24 mouse cellular contexts compared by ENCODE assay signal in the genomic region with DNA sequence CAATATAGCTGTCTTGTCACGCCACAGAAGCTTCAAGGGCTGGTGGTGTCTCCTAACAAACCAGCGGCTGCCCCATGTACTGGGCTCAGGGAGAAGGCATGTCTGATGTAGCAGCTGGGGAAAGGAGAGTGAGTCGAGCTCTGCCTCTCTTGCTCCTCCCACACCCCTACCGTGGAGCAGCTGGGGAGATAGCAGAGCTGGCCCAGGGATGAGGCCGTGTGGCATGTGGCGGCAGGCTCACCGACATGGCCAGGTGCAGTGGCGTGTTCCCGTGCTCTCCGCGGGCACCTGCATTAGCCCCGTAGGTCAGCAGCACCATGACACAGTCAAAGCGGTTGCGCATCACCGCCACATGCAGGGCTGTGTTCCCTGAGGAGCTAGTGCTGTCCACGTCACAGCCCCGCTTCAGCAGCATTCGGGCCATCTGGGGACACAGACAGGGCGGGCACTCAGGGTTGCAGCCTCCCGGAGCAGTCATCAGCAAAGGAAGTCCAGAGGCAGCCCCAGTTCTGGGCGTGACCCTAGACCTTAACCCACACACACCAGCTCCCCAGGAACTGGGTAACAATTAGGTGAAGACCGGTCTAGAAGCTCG. TPM values are rescaled to one million over a fixed set of nuclear protein-coding genes. Genes with fewer than 3 reads are reported as not detected.
DNase-seq lines count a peak whose midpoint lies in the region; ATAC-seq and TF ChIP-seq lines count a peak whose summit lies in the region.
"Had no signal": no experiment of that assay in that cellular context is flagged by ENCODE, and none has a peak within 500 bp of the region (broad histone marks: within the 10 kb centered on the region; RNA-seq: fewer than 3 reads in every experiment).

No protein-coding gene starts in this region.

- peak; percentile 47; the same call in 1 of the 2 replicates for ATAC-seq in limb, embryonic 14.5 days (ENCODE audit: low FRiP score, low read depth)
- ATAC-seq: forebrain, embryonic 16.5 days; intestine, embryonic 15.5 days; Patski had no signal

- H3K27ac ChIP-seq in limb, embryonic 14.5 days (replicated peaks; ENCODE audit: low read depth, low read length): no peak overlapping the region
- H3K27ac ChIP-seq in limb, embryonic 10.5 days: no peak overlapping the region
- no peak overlapping the region for H3K27ac ChIP-seq in ES-Bruce4 (ENCODE audit: insufficient read depth, low read length)
- H3K27ac ChIP-seq: embryonic facial prominence, embryonic 12.5 days; forebrain, embryonic 12.5 days; gastrocnemius, adult 2 months; hindbrain, embryonic 13.5 days; intestine, embryonic 15.5 days had no signal

- no peaks in the 10 kb centered on the region for H3K27me3 ChIP-seq in limb, embryonic 14.5 days (ENCODE audit: control insufficient read depth, insufficient read depth, low read length)
- H3K27me3 ChIP-seq in limb, embryonic 10.5 days (ENCODE audit: low read depth, poor library complexity, severe bottlenecking): no peaks in the 10 kb centered on the region
- H3K27me3 ChIP-seq in ES-Bruce4 (ENCODE audit: control insufficient read depth, insufficient read depth, low read length, poor library complexity, severe bottlenecking): no peaks in the 10 kb centered on the region
- H3K27me3 ChIP-seq: embryonic facial prominence, embryonic 12.5 days; forebrain, embryonic 12.5 days; heart, embryonic 12.5 days; hindbrain, embryonic 13.5 days; intestine, embryonic 15.5 days; Patski had no signal

- DNase-seq in heart, adult 11 months: peak; percentile 93
- no peak for DNase-seq in heart, postnatal 25 days (ENCODE audit: low spot score)
- DNase-seq in limb, embryonic 14.5 days (ENCODE audit: low spot score): no peak
- no peak for DNase-seq in limb, embryonic 10.5 days (ENCODE audit: low spot score)
- DNase-seq in R1 (ENCODE audit: low read depth, low spot score): peak; percentile 18
- no peak for DNase-seq in left cerebral cortex, postnatal 10 days (ENCODE audit: extremely low spot score in 1 of 2, low spot score in 2 of 2)
- DNase-seq in adrenal gland, postnatal 14 days: no peak
- DNase-seq: adrenal gland, adult 8-10 months; cerebellum, adult 11 months; cerebellum, adult 8-10 months; cerebellum, postnatal 14 days; embryo, embryonic 11 days; gastrocnemius, adult 2 months; gastrocnemius, postnatal 36 days; heart, postnatal 4 days had no signal

- H3K4me2 ChIP-seq in limb, embryonic 14.5 days (replicated peaks; ENCODE audit: low read depth, low read length, severe bottlenecking): no peak overlapping the region
- H3K4me2 ChIP-seq: embryonic facial prominence, embryonic 12.5 days; forebrain, embryonic 12.5 days; heart, embryonic 12.5 days; hindbrain, embryonic 13.5 days; intestine, embryonic 15.5 days had no signal

- no peak for TF ChIP-seq CTCF in ES-Bruce4 (IDR thresholded peaks at IDR 0.05; ENCODE audit: low read depth, low read length)

- H3K9me3 ChIP-seq in limb, embryonic 14.5 days (ENCODE audit: control insufficient read depth, low read length): no peaks in the 10 kb centered on the region
- H3K9me3 ChIP-seq in limb, embryonic 10.5 days (replicated peaks): no peaks in the 10 kb centered on the region
- no peaks in the 10 kb centered on the region for H3K9me3 ChIP-seq in ES-Bruce4 (replicated peaks; ENCODE audit: control insufficient read depth, insufficient read depth, low read length, poor library complexity, severe bottlenecking)
- H3K9me3 ChIP-seq: embryonic facial prominence, embryonic 12.5 days; forebrain, embryonic 12.5 days; heart, embryonic 12.5 days; hindbrain, embryonic 13.5 days; intestine, embryonic 15.5 days had no signal

- intact Hi-C loops in heart, postnatal 25 days (cut with DNase I): no loop called here
- intact Hi-C loops in left cerebral cortex, postnatal 10 days (cut with DNase I): no loop called here

- 69% methylated on average over 21 of the region's 23 CpGs for WGBS in limb, embryonic 14.5 days
- 81% methylated on average over 23 of the region's 23 CpGs for WGBS in limb, embryonic 10.5 days

- H3K4me1 ChIP-seq in limb, embryonic 14.5 days (ENCODE audit: control insufficient read depth, insufficient read depth, low read length): no peaks in the 10 kb centered on the region
- no peaks in the 10 kb centered on the region for H3K4me1 ChIP-seq in limb, embryonic 10.5 days
- H3K4me1 ChIP-seq in ES-Bruce4 (ENCODE audit: control insufficient read depth, insufficient read depth, low read length): no peaks in the 10 kb centered on the region
- H3K4me1 ChIP-seq: embryonic facial prominence, embryonic 12.5 days; forebrain, embryonic 12.5 days; heart, embryonic 12.5 days; intestine, embryonic 15.5 days had no signal

- no peak overlapping the region for H3K4me3 ChIP-seq in limb, embryonic 14.5 days (replicated peaks; ENCODE audit: low read length)
- no peak overlapping the region for H3K4me3 ChIP-seq in limb, embryonic 10.5 days
- H3K4me3 ChIP-seq in ES-Bruce4 (ENCODE audit: low read depth, low read length): peak overlapping the region; percentile 36
- H3K4me3 ChIP-seq: embryonic facial prominence, embryonic 12.5 days; forebrain, embryonic 12.5 days; gastrocnemius, adult 2 months; heart, embryonic 12.5 days; hindbrain, embryonic 13.5 days; intestine, embryonic 15.5 days had no signal

- H3K36me3 ChIP-seq in limb, embryonic 14.5 days (ENCODE audit: control insufficient read depth, insufficient read depth, low read length): peaks cover 9% of the 10 kb centered on the region; the same call in 1 of the 2 replicates
- H3K36me3 ChIP-seq in limb, embryonic 10.5 days: peaks cover 43% of the 10 kb centered on the region
- no peaks in the 10 kb centered on the region for H3K36me3 ChIP-seq in ES-Bruce4 (ENCODE audit: control insufficient read depth, insufficient read depth, low read length, poor library complexity, severe bottlenecking)

- no peak for TF ChIP-seq POLR2A in limb, embryonic 14.5 days (IDR thresholded peaks at IDR 0.05; ENCODE audit: borderline replicate concordance, extremely low read depth, insufficient read depth, insufficient read length)
- no peak for TF ChIP-seq POLR2A in ES-Bruce4 (IDR thresholded peaks at IDR 0.05; ENCODE audit: insufficient read depth, low read length)

- no peak overlapping the region for H3K9ac ChIP-seq in limb, embryonic 14.5 days (ENCODE audit: low read depth, low read length, severe bottlenecking)
- H3K9ac ChIP-seq in ES-Bruce4 (ENCODE audit: low read depth, poor library complexity, severe bottlenecking): no peak overlapping the region
- H3K9ac ChIP-seq: embryonic facial prominence, embryonic 12.5 days; forebrain, embryonic 12.5 days; heart, embryonic 12.5 days; hindbrain, embryonic 13.5 days; intestine, embryonic 15.5 days had no signal

- no peak for TF ChIP-seq EP300 in ES-Bruce4 (IDR thresholded peaks at IDR 0.05; ENCODE audit: insufficient read depth, low read depth, low read length)

RNA-seq across cellular contexts. Expression of a gene that starts 20.8 kb away (rescaled TPM):
- total RNA-seq in heart, postnatal 25 days (2021): 1 to 10 TPM in 1 of 2 experiments, under 1 TPM in 1; 0.78 to 2.4 TPM
- 11.7 TPM in 2 replicates for polyA plus RNA-seq in limb, embryonic 14.5 days (2012; rRNA removed)
- polyA plus RNA-seq in limb, embryonic 14.5 days (2014; fragmentation: Nextera tagmentation; extraction: Ambion mirVana): 8.5 and 10.9 TPM in 2 replicates
- polyA plus RNA-seq in limb, embryonic 10.5 days (2016; fragmentation: Nextera tagmentation; extraction: Ambion mirVana): 2.6 and 3.1 TPM in 2 replicates
- polyA plus RNA-seq in ES-Bruce4 (2011; ENCODE audit: insufficient read depth, insufficient read length, low read depth, missing spikeins): 0.69 and 1.8 TPM in 2 replicates
- 1 to 10 TPM; 7.0 to 9.1 TPM for total RNA-seq in left cerebral cortex, postnatal 10 days (2021)
- 0.30 TPM in 1 of 2 replicates, not detected in the other for total RNA-seq in adrenal gland, postnatal 14 days (2021)
- total RNA-seq: common myeloid progenitor, adult 5-6 weeks had no signal

RNA-seq across cellular contexts. Expression of a gene that starts 22.1 kb away (rescaled TPM):
- total RNA-seq in heart, postnatal 25 days (2021): 1 to 10 TPM; 9.6 to 9.9 TPM
- 21.8 and 27.2 TPM in 2 replicates for polyA plus RNA-seq in limb, embryonic 14.5 days (2012; rRNA removed)
- 12.7 and 14.7 TPM in 2 replicates for polyA plus RNA-seq in limb, embryonic 14.5 days (2014; fragmentation: Nextera tagmentation; extraction: Ambion mirVana)
- polyA plus RNA-seq in limb, embryonic 10.5 days (2016; fragmentation: Nextera tagmentation; extraction: Ambion mirVana): 17.0 and 18.2 TPM in 2 replicates
- 40.2 and 40.6 TPM in 2 replicates for polyA plus RNA-seq in ES-Bruce4 (2011; ENCODE audit: insufficient read depth, insufficient read length, low read depth, missing spikeins)
- total RNA-seq in left cerebral cortex, postnatal 10 days (2021): 10 to 100 TPM; 21.9 to 22.3 TPM
- total RNA-seq in adrenal gland, postnatal 14 days (2021): 22.1 and 26.0 TPM in 2 replicates

RNA-seq across cellular contexts. Expression of a gene that starts 40.3 kb away (rescaled TPM):
- 1 to 10 TPM; 8.1 to 8.3 TPM for total RNA-seq in heart, postnatal 25 days (2021)
- polyA plus RNA-seq in limb, embryonic 14.5 days (2012; rRNA removed): 5.0 and 5.5 TPM in 2 replicates
- polyA plus RNA-seq in limb, embryonic 14.5 days (2014; fragmentation: Nextera tagmentation; extraction: Ambion mirVana): 3.0 and 3.6 TPM in 2 replicates
- polyA plus RNA-seq in limb, embryonic 10.5 days (2016; fragmentation: Nextera tagmentation; extraction: Ambion mirVana): 1.2 and 1.5 TPM in 2 replicates
- 12.3 and 14.5 TPM in 2 replicates for polyA plus RNA-seq in ES-Bruce4 (2011; ENCODE audit: insufficient read depth, insufficient read length, low read depth, missing spikeins)
- total RNA-seq in left cerebral cortex, postnatal 10 days (2021): 1 to 10 TPM; 1.3 to 3.1 TPM
- total RNA-seq in adrenal gland, postnatal 14 days (2021): 6.2 and 7.4 TPM in 2 replicates

RNA-seq across cellular contexts. Expression of a gene that starts 51.6 kb away (rescaled TPM):
- total RNA-seq in heart, postnatal 25 days (2021): under 1 TPM; 0.23 to 0.39 TPM
- 0.16 and 0.35 TPM in 2 replicates for polyA plus RNA-seq in limb, embryonic 14.5 days (2012; rRNA removed)
- polyA plus RNA-seq in limb, embryonic 14.5 days (2014; fragmentation: Nextera tagmentation; extraction: Ambion mirVana): 0.51 and 0.66 TPM in 2 replicates
- 0.16 TPM in 1 of 2 replicates, not detected in the other for polyA plus RNA-seq in limb, embryonic 10.5 days (2016; fragmentation: Nextera tagmentation; extraction: Ambion mirVana)
- not detected in 2 replicates for polyA plus RNA-seq in ES-Bruce4 (2011; ENCODE audit: insufficient read depth, insufficient read length, low read depth, missing spikeins)
- under 1 TPM in 1 of 2 experiments, not detected in 1; 0.19 TPM for total RNA-seq in left cerebral cortex, postnatal 10 days (2021)
- total RNA-seq in adrenal gland, postnatal 14 days (2021): not detected in 2 replicates
- total RNA-seq: adrenal gland, adult 8-10 months; common myeloid progenitor, adult 5-6 weeks had no signal

Comparison
In these comparisons a context has a peak if more than half of its experiments do, and no peak if none do; other contexts are left out.
1. DNase-seq: peak in heart, adult 11 months (single experiment) and R1 (single experiment); none in heart, postnatal 25 days (single experiment), limb, embryonic 14.5 days (single experiment), limb, embryonic 10.5 days (single experiment), left cerebral cortex, postnatal 10 days (0 of 2) and adrenal gland, postnatal 14 days (single experiment).